Mouse (Mus musculus) ES-Bruce4 (cell line): Measurements from ENCODE around the gene Agtpbp1.

ENCODE experiments used
- CTCF ChIP-seq: IDR thresholded peaks from one replicate; pipeline ENCODE4 v1.8.1; 2011; ENCODE audit warnings: low read depth, low read length
- EP300 ChIP-seq: IDR thresholded peaks from 2 replicates; pipeline ENCODE4 v1.6.1; 2011; ENCODE audit warnings: low read depth, low read length; ENCODE audit not compliant: insufficient read depth
- POLR2A ChIP-seq: IDR thresholded peaks from one replicate; pipeline ENCODE4 v1.8.1; 2011; ENCODE audit warnings: low read length; ENCODE audit not compliant: insufficient read depth

DNA sequence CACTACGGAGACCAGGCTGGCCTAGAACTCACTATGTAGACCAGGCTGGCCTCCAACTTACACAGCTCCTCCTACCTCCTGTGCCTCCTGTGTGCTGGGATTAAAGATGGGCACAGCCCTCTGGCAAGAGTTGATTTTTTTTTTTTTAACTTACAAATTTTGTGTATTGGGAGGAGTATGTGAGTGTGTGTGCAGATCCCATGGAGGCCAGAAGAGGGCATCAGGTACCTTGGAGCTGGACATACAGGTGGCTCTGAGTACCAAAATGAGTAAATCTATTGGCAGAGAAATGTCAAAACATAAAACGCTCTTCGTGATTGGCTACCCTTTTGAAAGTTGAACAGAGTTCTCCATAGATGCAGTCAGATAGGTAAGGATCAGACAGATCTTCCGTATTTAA, 4.1 kb downstream of the Agtpbp1 start:
- TF ChIP-seq CTCF (peak; percentile 52), POLR2A (no peak), EP300 (no peak)
